Mouse (Mus musculus) adrenal gland, postnatal 4 days (tissue): Measurements from ENCODE around the gene Chchd4. TPM values are rescaled to one million over a fixed set of nuclear protein-coding genes. Genes with fewer than 3 reads are reported as not detected.
"Not testable (repeated sequence)": the region's sequence is repeated elsewhere in the genome, so short reads cannot be mapped to it uniquely, and the experiment has no call there.

Experiments
- DNase-seq, 2 experiments: peaks; one replicate each; pipeline ENCODE4 v3.0.0; 2021 to 2022; ENCODE audit warnings: low spot score in 2 of 2, mixed read lengths in 2 of 2
- total RNA-seq, 2 experiments: library from RNA; stranded (reverse); gene quantifications; 2 replicates each; pipeline ENCODE4 v1.2.3; 2021

Gene Chchd4
- total RNA-seq, 2 experiments from 2014 or later = 17.0 to 17.6 TPM

DNA sequence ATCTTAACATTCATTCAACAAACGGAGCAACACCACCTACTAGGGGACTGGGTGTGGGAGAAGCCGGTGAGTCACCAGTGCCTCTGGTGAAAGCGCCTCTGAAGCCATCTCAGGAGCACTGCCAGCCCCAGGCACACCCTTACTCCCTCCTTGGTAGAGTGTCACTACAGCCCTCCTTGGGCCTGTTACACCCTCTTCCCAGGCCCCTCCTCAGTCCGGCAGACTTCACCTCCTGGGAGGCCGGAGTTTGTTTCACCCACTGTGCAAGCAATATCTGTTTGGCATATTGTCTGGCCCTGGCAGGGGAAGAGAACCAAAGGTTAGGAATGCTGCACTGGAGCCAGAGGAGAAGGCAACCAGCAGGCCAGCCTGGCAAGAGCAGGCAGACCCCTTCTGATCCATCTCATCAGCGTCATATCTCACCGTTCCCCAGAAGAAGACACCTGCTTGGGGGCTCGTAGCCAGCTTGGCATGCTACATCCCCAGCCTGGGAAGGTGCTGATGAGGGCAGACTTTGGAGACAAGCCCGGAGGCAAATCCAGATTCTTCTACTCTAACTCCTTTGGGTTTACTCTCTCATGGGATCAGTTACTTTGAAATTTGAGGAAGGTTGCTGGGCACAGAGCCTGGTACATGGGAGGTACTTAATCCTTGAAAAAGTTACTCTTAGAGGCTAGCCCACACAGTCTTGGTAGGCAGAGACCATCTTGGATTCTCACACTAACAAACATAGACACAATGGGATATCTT lies 1.3 kb upstream of the Chchd4 start:
- DNase-seq = no peak

DNA sequence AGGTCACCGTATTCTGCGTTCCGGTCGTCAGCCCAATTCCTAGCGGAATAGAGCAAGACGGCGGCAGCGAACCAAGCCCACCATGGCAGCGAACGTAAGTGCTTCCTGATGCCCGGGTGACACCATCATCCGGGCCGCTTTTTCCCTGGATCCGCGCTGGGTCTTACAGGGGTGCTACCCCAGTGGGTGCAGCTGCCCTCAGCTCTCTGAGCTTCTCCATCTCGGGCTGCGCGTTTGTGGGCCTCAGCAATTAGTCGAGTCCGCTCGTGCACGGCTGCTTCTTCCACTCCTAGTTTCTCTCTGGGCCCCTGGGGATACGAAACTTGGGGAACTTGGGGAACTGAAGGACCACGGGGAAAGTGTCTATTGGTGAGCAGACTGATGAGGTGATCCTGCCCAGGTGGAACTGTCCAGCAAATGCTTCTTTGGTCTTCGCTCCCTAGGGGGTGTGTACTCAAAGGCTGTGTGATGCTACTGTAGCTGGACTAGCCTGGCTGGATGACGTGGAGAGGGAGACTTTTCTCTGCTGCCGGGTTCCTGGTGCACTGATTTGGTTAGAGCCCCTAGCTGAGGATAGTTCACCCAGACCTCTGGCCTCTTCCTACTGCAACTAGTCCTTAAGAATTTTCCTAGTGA lies 577 bp upstream of the Chchd4 start:
- no peak for DNase-seq

DNA sequence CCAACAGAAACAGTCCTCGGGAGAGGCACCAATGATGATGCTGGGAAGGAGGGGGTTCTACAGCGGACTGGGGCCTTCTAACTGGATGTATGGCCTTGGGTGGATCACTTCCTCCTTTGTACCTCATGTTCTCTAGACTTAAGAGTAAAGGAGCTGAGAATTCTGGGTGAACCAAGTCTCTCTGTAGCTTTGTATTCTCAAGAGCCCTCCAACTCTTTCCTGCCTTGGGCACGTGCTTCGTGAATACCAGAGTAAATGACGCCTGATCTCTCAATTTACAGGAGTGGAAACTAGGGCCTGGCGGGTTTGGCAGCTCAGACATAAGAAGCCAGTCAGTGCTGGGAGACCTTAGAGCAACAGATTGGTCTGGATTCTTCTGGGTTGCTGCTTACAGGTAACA lies 1.0 kb downstream of the Chchd4 start:
- DNase-seq = no peak

DNA sequence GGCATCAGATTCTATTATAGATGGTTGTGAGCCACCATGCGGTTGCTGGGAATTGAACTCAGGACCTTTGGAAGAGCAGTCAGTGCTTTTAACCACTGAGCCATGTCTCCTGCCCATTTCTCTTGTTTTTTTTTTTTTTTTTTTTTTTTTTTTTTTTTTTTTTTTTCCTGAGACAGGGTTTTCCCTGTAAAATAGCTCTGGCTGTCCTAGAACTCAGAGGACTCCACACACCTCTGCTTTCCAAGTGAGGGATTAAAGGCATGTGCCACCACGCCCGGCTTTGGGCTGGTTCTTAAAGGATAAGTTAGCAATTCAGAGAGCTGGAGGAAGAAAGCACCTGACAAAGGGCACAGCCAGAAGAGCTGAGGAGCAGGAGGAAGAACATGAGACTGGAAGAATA lies 1.9 kb downstream of the Chchd4 start:
- DNase-seq = not testable (repeated sequence)

DNA sequence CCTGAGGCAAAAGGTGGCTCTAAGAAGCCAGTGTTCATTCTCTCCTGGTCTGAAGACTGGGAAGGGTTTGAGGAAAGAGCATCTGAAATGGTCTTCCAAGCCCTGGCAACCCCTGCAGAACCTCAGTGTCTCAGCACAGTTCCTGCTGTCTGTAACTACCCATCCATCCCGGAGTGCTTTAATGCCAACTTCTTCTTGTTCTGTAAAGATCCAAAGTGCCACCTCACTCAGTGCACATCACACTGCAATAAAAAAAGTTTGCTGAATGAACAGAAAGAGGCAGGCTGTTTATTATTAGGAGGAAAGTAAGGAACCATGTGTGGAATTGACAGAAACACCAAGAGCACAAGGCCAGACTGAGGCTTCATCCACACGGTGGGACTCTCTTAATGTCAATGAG lies 2.6 kb downstream of the Chchd4 start:
- DNase-seq = no peak

DNA sequence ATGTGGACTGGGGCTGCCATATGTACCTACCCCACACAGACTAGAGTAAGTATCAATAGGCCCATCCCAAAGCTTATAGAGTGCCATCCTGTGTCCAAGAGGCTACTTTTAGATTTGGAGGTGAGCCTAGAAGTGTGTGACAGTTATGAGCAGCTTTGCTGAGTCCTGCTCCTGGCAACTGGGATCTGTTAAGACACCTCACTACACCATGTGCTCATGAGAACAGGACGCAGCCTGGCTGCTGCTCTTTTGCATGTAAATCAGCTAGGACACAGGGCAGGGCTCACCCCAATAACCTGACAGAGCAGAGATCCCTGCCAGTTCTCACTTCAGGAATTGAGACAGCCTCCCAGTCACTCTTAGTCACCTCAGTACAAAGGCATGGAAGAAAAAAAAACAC lies 6.2 kb downstream of the Chchd4 start:
- DNase-seq = no peak

DNA sequence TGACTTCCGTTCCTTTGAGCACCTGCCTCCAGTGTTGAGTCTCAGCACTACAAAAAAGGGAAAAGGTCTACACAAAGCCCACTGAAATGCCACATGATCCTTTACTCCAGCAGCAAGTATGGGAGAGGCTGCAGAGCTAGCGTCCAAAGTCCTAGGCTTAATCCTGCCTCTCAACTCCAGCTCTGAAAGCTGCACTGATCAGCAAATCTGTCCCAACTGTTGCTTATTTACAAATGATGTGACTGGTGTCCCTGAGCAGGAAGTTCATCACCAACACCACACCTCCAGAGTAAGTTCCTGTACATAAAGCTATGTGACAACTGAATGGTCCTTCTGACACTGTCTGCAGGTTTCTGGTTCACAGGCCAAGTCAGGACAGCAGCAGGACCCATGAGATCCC lies 7.6 kb downstream of the Chchd4 start:
- no peak for DNase-seq

DNA sequence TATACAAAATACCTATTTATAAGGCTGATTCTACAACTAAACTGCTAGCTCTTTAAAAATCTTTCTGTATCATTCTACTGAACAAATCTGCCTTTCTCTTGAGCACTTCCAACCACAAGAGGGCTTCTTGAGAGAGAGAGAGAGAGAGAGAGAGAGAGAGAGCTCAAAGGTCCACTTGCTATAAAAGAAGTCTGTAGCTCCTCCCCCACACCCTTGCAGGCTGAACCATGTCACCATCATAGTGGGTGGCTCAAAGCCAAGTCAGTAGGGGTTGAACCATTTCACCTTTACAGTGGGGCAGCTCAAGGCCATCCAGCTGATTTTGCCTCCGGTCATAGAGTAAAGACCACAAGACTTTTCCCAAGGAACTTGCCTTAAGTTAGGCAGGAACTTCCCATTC lies 13.9 kb downstream of the Chchd4 start:
- no peak for DNase-seq

DNA sequence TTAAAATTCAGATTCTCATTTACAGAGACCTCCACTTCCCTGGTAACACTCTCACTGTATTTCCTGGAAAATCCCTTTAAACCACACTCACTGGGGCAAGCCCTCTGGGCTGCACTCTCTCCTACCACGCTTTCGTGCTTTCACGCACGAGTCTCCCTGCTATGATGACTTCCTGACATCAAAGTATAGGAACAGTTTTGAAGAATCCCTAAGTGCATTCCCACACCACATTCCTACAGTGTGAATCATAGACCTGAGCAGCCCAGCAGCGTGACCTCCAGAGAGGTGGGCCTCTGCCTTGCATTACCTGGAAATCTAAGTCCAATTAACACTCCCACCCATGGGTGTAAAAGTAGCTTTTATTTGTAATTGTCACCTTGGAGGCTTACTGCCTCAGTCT lies 18.8 kb downstream of the Chchd4 start:
- DNase-seq = no peak

DNA sequence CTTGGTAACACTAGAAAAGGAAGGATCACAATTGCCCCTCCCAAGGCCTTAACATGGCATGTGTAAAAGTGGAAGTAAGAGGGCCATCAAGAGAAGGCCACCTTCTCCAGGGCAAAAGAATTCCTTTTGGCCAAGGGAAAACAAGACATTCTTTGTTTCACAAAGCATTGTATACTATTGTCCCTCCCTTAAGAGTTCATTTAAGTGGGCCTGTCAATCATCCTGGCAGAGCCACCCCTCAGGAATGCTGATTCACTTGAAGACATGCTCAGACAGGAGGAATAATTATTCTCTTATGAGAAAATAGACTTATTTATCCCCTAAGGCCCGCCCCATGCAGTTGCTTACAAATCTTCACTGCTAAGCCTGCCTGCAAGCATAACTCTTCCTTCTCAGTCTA lies 21.3 kb downstream of the Chchd4 start:
- no peak for DNase-seq

DNA sequence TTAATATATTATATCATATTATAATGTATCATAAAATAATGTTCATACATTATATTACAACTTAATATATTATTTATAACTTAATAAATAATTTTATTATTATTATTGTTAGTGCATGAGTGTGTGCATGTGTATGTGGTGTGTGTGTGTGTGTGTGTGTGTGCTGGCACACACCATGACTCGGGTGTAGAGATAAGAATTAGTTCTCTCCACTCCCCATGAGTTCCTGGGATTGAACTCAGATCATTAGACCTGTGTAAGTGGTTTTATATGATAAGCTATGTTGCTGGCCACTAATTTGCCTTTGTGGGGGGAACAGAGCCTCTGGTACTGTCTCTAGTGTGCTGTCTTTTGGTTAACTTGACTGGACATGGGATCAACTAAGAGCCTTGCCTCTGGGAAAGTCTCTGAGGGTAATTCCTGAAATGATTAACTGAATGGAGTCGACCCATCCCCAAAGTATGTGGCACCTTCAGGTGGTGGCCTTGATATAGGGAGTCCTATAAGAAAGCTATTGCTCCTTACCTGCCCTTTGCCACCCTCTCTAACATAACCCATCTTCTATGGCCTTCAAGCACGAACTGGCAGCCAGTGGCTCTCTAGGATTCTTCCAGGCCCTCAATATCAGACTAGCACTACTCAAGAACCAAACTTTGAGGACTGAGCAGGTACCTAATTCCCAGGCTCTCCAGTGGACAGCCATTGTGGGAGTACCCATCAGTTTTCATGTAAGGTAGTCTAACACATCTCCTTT lies 23.7 kb downstream of the Chchd4 start:
- DNase-seq = no peak

DNA sequence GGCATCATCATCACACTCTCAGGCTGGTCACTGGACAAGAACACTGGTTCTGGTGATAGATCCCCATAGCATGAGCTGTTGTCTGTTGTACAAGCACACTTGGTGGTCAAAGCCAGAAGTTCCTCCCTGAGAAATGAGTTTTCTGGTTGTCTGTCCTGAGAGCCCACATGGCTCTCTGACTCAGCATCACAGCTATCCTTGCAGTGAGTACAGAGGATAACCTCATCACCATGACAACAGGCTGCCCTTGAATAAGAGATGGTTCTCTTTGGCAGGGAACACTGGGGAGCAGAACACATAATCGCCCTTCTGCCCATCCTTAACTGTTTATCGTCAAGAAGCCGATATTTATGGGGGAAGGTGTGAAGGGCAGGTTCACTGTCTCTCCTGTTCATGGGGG lies 28.0 kb downstream of the Chchd4 start:
- DNase-seq = no peak

DNA sequence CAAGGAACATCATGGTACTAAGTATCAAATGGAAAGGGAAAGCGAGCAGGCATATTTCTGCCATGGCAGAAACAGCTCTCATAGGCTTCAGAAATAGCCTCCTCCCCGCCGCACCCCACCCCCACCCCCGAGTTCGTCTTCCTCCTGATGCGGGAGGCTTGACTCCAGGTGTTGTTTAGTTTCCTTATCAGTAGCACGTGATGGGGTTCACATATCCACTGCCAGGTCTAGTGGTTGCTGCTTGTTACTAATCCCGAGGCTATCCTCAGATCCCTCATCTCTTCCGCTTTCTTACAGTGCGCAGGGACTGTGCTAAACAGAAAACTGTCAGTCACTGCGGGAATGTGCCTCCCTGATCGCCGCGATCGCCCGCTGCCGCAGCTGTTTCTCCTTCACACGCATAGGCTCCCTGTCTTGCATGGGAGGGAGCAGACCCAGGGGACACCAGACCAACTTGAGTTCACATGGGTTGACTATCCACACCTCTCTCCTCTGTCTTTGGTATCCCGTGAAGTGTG lies 32.1 kb downstream of the Chchd4 start:
- DNase-seq = no peak

DNA sequence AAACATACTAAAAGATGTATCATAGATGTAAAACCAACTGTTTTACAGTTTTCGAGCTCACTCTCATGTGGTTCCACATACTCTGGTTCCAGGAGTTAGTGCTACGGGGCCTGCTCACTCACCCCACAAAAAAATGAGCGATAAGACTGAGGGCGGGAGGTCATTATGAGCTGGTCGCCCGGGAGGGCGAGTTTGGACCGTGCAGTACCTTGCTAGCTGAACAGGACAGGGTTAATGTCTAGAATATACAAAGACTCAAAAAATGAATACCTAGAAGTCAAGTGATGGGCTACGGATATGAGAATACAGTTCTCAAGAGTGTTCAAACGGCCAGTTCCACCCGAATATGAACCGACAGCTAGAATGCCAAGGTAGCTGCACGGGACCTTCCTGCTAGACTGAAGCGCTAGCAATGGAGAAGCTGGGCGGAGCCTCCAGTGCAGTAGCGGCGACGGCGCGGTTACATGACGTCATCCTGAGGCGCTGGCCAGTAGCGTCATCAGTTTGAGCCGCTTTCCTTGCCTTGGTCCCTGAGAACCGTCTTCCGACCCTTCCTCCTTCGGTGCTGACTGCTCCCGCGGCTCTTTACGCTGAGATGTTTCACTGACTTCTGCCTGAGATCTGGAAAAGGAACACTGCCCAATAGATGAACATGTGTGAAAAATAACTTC lies 32.7 kb downstream of the Chchd4 start:
- peak; percentile 87 to 89 for DNase-seq

DNA sequence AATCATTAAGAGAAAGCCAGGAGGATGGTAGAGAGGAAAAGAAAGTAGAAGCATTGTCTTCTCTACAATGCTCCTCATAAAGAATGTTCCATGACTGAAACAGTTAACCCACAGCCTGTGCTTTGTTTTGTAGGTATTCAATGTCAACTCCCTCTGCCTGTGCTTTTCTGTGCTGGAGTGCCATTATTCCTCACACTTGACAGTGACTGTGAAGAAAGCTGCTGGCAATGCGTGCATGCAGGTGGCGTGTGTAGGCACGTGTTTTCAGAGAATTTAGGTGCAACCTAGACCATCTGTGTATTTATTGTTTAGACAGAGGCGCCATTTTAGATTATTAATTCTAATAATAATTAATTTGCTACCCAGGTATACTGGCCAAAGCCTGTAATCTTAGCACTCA lies 49.2 kb downstream of the Chchd4 start:
- DNase-seq = no peak

DNA sequence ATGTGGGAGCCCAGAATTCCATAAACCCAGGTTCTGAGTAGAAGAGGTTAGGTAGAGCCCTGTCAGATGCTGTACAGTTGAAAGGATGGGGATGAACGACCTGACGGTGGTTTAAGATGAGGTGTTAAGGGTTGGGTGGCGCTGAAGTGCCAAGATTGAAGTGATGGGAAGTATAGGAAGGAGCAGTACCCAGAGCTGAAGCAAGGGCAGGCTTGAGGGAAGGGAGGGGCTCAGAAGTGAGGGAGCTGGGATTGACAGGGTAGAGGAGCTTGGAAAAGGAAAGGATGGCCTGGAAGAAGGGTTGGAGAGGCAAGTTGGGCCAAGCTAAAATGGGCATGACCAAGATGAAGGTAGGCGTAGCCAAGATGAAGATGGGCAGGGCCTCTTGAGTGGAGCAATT lies 51.7 kb downstream of the Chchd4 start:
- DNase-seq = no peak

DNA sequence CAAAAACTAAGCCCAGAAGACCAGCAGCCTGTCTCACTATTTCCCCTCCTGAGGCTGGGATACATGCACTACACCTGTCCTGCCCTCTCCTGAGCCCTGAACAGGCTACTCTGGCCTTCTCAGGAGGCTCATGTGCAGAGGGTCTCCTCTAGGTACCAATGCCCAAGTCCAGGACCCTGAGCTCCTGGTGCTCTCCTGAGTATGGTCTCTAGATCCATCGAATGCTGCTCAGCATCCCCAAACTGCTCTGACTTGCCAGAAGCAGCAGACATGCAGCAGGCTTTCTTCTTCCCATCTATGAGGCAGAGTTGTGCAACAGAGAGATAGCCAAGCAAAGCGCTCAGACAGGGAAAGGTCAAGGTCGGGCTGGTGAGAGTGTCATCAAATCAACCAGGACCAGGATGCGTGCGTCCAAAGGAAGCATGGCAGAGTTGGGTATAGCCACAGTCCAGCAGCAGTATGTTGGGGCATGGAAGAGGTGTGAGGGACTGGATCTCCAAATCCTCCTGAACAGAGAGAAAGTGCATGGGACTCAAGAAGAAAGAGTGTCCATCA lies 56.0 kb downstream of the Chchd4 start:
- DNase-seq = no peak

DNA sequence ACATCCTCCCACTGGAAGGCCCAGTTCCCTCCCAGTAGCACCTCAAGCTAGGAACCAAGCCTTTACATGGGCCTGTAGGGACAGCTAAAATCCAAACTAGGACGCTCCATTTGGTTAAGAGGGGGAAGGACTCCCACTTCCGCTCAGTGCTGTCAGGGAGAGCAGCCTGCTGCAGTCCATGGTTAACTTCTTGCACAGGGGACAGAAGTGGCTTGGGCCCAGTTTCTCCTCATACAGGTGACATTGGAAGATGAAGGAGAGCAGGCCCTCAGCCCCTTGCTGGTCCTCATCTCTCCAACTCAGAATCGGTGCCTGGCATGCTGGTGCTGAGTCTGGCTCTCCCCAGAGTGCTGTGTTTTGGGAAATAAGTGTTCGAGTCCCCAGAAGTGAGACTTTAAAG lies 57.2 kb downstream of the Chchd4 start:
- DNase-seq = no peak

DNA sequence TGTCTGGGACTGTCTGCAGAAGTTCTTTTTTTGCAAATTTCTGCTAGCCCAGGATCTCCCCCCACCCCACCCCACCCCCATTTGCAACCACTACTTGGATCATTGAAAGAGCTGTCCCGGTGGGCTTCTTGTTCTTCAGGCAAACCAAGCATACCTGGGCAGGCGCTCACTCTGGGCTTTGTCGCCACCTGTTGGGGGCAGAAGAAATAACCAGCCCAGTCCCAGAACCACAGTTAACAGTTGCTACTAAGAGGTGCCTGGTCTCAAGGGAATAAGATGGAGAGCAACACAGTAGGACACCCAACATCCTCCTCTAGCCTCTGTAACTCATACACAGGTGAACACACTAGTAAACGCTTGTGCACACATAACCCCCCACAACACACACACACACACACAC lies 58.5 kb downstream of the Chchd4 start:
- no peak for DNase-seq
